Mouse (Mus musculus) adrenal gland, postnatal 0 days (tissue): Measurements from ENCODE around the gene Olfr568. TPM values are rescaled to one million over a fixed set of nuclear protein-coding genes. Genes with fewer than 3 reads are reported as not detected.

ENCODE experiments used
- polyA plus RNA-seq: library from polyadenylated mRNA; unstranded; fragments of >200 nt; fragmentation: Nextera tagmentation; extraction: Ambion mirVana; gene quantifications from 2 replicates; pipeline ENCODE4 v1.2.1, GENCODE M21; 2015

The Olfr568 gene
- not detected in 2 replicates for polyA plus RNA-seq

DNA sequence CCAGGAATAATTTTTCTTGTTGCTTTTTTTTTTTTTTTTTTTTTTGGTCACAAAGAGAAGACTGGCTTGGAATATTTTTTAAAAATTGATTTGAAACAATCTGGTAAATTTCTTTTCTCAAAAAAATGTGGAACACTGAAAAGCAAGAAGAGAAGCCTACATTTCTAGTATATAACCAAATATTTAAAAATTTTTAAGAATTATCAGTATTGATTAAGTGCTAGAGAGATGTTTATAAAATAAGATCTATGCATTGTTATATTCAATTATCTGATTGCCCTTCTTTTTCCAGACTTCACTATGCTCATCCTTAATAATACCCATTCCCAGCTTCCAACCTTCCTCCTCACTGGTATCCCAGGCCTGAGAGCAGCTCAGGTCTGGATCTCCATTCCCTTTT, at the start of gene Olfr568:
TSS of gene Olfr568 (plus strand) at position 301 of the 400 bp plus-strand sequence.

DNA sequence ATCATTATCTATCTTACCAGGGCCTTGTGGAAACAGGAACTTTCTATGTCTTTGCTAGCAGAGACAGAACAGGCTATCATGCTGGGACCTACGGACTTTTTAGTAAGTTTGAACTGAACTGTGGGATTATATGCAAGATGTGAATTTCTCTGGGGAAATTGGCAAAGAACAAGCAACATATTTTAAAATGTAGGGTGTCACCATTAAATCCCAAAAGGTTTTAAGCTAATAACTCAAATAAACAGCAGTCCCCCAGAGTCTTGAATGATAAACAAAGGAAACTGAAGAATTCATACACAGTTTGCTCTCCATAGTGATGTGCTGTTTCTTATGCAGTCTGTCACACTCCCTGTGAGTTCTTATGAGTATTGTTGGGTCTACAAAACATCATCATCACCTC, 18.3 kb upstream of the Olfr568 start, which contains the start of gene Olfr566:
TSS of gene Olfr566 (minus strand) at position 101 of the 400 bp plus-strand sequence.

DNA sequence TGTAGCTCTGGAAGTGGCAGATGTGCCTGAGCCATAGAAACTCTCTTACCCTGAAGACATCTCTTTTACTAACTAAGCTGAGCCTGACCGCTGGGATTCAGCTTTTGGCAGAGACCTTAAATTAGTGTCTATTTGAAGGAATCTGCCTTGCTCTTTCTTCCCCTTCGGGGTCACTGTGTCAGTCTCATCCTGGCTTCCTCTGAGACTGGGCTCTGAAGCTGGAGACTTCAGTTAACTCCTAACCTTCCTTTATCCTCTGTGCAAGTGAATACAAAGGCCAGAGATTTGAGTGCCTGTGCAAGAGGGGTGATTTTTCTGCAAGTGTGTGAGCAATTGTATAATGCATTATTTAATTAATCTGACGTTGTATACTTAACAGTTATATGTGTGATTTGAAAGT, 13.9 kb downstream of the Olfr568 start, which contains the start of gene Olfr569:
TSS of gene Olfr569 (minus strand) at position 101 of the 400 bp plus-strand sequence.

DNA sequence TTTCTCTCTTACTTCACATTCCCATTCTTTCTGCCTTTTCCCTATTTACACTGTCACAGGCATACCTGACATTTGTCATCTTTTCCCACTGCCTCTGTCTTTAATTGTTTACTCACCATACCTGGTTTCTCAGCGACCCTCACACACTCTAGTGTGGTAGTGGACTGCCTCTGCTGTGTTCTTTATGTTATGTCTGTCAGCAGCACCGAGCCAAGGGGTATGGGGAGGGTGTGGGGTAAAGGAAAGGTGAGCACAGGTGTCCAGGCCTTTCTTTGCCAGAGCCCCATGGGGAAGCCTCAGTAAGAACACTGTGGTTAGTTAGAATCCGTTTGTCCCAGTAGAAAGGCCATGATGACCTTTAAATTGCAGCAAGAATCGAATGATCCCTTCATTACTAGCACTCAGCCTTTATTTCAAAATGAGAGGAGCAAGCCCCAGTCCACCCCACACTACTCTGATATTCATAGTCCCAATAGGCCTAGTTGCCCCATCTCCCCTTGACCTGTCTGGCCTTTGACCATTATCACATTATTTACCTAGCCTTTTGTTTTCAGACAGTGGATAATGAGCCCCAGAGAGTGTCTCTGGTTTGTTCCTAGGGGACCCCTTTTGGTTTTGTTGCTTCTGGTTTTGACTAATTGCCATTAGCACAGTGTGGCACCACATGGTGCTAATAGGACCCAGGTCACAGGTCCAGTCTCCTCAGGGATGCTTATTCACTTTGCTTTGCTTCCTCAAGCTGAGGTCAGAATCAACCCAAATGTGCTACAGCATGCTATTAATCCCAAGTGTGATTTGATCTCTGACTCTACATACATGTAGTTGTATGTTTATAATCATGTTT, 40.3 kb downstream of the Olfr568 start, which contains the start of gene Olfr571:
TSS of gene Olfr571 (minus strand) at position 505 of the 844 bp plus-strand sequence.

DNA sequence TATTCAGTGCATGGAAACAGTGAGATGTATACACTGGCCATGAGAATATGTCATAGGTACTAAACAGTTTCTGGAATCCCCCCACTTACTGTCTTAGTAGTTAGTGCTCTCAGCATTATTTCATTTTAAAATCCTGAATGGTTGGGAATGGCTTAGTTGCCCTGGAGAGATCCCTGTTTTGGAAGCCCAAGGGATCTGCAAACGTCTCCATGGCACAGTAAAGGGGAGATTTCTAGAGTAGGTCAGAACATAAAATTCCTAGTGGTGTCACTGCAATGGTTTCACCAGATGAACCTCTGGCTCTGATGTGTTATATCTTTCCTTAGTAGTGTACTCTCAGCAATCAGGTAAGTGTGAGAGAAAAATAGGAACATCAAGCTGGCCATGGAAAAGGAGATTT, 47.2 kb downstream of the Olfr568 start, which contains the start of gene Olfr572:
TSS of gene Olfr572 (plus strand) at position 301 of the 400 bp plus-strand sequence.

Other genes starting within 250 kb of the Olfr568 start
- gene Olfr554, start 238.7 kb upstream of the Olfr568 start, polyA plus RNA-seq: not detected in 2 replicates
- gene Olfr555, start 218.3 kb upstream of the Olfr568 start, polyA plus RNA-seq: not detected in 2 replicates
- not detected in 2 replicates for gene Olfr556, start 212.2 kb upstream of the Olfr568 start, polyA plus RNA-seq
- gene Trim68, start 189.8 kb upstream of the Olfr568 start, polyA plus RNA-seq: 9.6 and 9.9 TPM in 2 replicates
- gene Olfr557, start 181.2 kb upstream of the Olfr568 start, polyA plus RNA-seq: not detected in 2 replicates
- gene Olfr558, start 174.9 kb upstream of the Olfr568 start, polyA plus RNA-seq: 0.25 and 0.54 TPM in 2 replicates
- gene Olfr33, start 158.1 kb upstream of the Olfr568 start, polyA plus RNA-seq: not detected in 2 replicates
- not detected in 2 replicates for gene Olfr559, start 149.6 kb upstream of the Olfr568 start, polyA plus RNA-seq
- not detected in 2 replicates for gene Olfr560, start 117.8 kb upstream of the Olfr568 start, polyA plus RNA-seq
- gene Olfr78, start 117.7 kb upstream of the Olfr568 start, polyA plus RNA-seq: 1.7 and 8.6 TPM in 2 replicates
- not detected in 2 replicates for gene Olfr561, start 105.9 kb upstream of the Olfr568 start, polyA plus RNA-seq
- not detected in 2 replicates for gene Olfr564, start 73.6 kb upstream of the Olfr568 start, polyA plus RNA-seq
- not detected in 2 replicates for gene Olfr566, start 18.4 kb upstream of the Olfr568 start, polyA plus RNA-seq
- gene Olfr569, start 13.8 kb downstream of the Olfr568 start, polyA plus RNA-seq: not detected in 2 replicates
- not detected in 2 replicates for gene Olfr570, start 17.5 kb downstream of the Olfr568 start, polyA plus RNA-seq
- gene Olfr571, start 40.4 kb downstream of the Olfr568 start, polyA plus RNA-seq: not detected in 2 replicates
- gene Olfr572, start 47.3 kb downstream of the Olfr568 start, polyA plus RNA-seq: not detected in 2 replicates
- gene Olfr573-ps1, start 65.5 kb downstream of the Olfr568 start, polyA plus RNA-seq: not detected in 2 replicates
- not detected in 2 replicates for gene Olfr574, start 71.3 kb downstream of the Olfr568 start, polyA plus RNA-seq
- not detected in 2 replicates for gene Olfr575, start 81.7 kb downstream of the Olfr568 start, polyA plus RNA-seq
- gene Olfr576, start 85.5 kb downstream of the Olfr568 start, polyA plus RNA-seq: not detected in 2 replicates
- gene Olfr577, start 98.8 kb downstream of the Olfr568 start, polyA plus RNA-seq: not detected in 2 replicates
- gene Olfr578, start 112.2 kb downstream of the Olfr568 start, polyA plus RNA-seq: not detected in 2 replicates
- gene Olfr582, start 160.9 kb downstream of the Olfr568 start, polyA plus RNA-seq: not detected in 2 replicates
- not detected in 2 replicates for gene Olfr583, start 174.2 kb downstream of the Olfr568 start, polyA plus RNA-seq
- gene Olfr584, start 204.8 kb downstream of the Olfr568 start, polyA plus RNA-seq: not detected in 2 replicates
- gene Olfr585, start 220.6 kb downstream of the Olfr568 start, polyA plus RNA-seq: not detected in 2 replicates
- gene Olfr586, start 248.5 kb downstream of the Olfr568 start, polyA plus RNA-seq: not detected in 2 replicates